Mouse (Mus musculus) CH12.LX (cell line): ENCODE measurements around the gene Trap1.
"Not testable (repeated sequence)": the region's sequence is repeated elsewhere in the genome, so short reads cannot be mapped to it uniquely, and the experiment has no call there.

Experiments
- CHD1 ChIP-seq: IDR thresholded peaks from 2 replicates; pipeline ENCODE4 v1.6.1; 2012; ENCODE audit warnings: low read depth, low read length, improper control_type of control experiment, inconsistent platforms
- CTCF ChIP-seq, 2 experiments: IDR thresholded peaks in 1 of 2; conservative IDR thresholded peaks in 1 of 2; 2 replicates each; pipeline ENCODE4 v1.5.1; 2011 to 2012; ENCODE audit warnings: low read depth in 2 of 2, low read length in 2 of 2, improper control_type of control experiment in 1 of 2, inconsistent platforms in 1 of 2, mild to moderate bottlenecking in 1 of 2, moderate library complexity in 1 of 2
- E2F4 ChIP-seq: IDR thresholded peaks from 2 replicates; pipeline ENCODE4 v1.6.1; 2011; ENCODE audit warnings: low read depth, low read length, improper control_type of control experiment; ENCODE audit not compliant: insufficient replicate concordance
- ELF1 ChIP-seq: IDR thresholded peaks from 2 replicates; pipeline ENCODE4 v1.6.1; 2014; ENCODE audit warnings: low read depth, mild to moderate bottlenecking, inconsistent platforms, low read length, improper control_type of control experiment
- EP300 ChIP-seq: IDR thresholded peaks from 2 replicates; pipeline ENCODE4 v1.6.1; 2011; ENCODE audit warnings: low read length, improper control_type of control experiment
- HCFC1 ChIP-seq: IDR thresholded peaks from 2 replicates; pipeline ENCODE4 v1.6.1; 2012; ENCODE audit warnings: low read depth, mild to moderate bottlenecking, inconsistent platforms, low read length, improper control_type of control experiment
- MAFK ChIP-seq: IDR thresholded peaks from 2 replicates; pipeline ENCODE4 v1.6.1; 2011; ENCODE audit warnings: low read length, improper control_type of control experiment; ENCODE audit not compliant: insufficient replicate concordance
- POLR2A ChIP-seq: IDR thresholded peaks from 2 replicates; pipeline ENCODE4 v1.6.1; 2011; ENCODE audit warnings: low read depth, mild to moderate bottlenecking, improper control_type of control experiment, low read length
- RAD21 ChIP-seq: IDR thresholded peaks from 2 replicates; pipeline ENCODE4 v1.6.1; 2011; ENCODE audit warnings: low read depth, mild to moderate bottlenecking, low read length, improper control_type of control experiment, moderate library complexity
- TCF12 ChIP-seq: IDR thresholded peaks from 2 replicates; pipeline ENCODE4 v1.6.1; 2014; ENCODE audit warnings: low read depth, mild to moderate bottlenecking, inconsistent platforms, low read length, improper control_type of control experiment
- ZC3H11A ChIP-seq: IDR thresholded peaks from 2 replicates; pipeline ENCODE4 v1.6.1; 2012; ENCODE audit warnings: low read depth, mild to moderate bottlenecking, inconsistent platforms, low read length, improper control_type of control experiment
- ZKSCAN1 ChIP-seq: IDR thresholded peaks from 2 replicates; pipeline ENCODE4 v1.6.1; 2012; ENCODE audit warnings: low read depth, inconsistent platforms, low read length, improper control_type of control experiment, borderline replicate concordance

GRCm38 (mm10) chr16:4016786-4017185, 60.8 kb downstream of the Trap1 start:
- TF ChIP-seq MAFK; ELF1; CTCF (conservative IDR thresholded peaks at IDR 0.05 in 1 of 2, IDR thresholded peaks at IDR 0.05 in 1 of 2; ENCODE audit: low read depth in 2 of 2, low read length in 2 of 2); CHD1; TCF12; ZKSCAN1; E2F4; EP300; POLR2A; RAD21; ZC3H11A; HCFC1: not testable (repeated sequence)
